Mouse (Mus musculus) hindbrain, embryonic 10.5 days (tissue): ENCODE results near the gene OR5BS1P. TPM values are rescaled to one million over a fixed set of nuclear protein-coding genes. Genes with fewer than 3 reads are reported as not detected.
A peak's percentile ranks its signal among the peaks of the same experiment; 100 is the strongest.
"Not testable (repeated sequence)": the region's sequence is repeated elsewhere in the genome, so short reads cannot be mapped to it uniquely, and the experiment has no call there.

ENCODE experiments used
- DNase-seq: peaks from one replicate; pipeline ENCODE4 v3.0.0-alpha.2; 2017; ENCODE audit warnings: low spot score
- H3K27ac ChIP-seq: fragments of 300-500 bp; sonication (generic); 2 replicates; pipeline ENCODE4 v1.5.1; 2016; ENCODE audit warnings: mild to moderate bottlenecking, moderate library complexity
- H3K27me3 ChIP-seq: fragments of 300-500 bp; sonication (generic); 2 replicates; pipeline ENCODE4 v1.6.1; 2016; ENCODE audit warnings: mild to moderate bottlenecking; ENCODE audit not compliant: poor library complexity, insufficient read depth, severe bottlenecking
- H3K36me3 ChIP-seq: fragments of 300-500 bp; sonication (generic); 2 replicates; pipeline ENCODE4 v1.6.1; 2016; ENCODE audit warnings: mild to moderate bottlenecking, moderate library complexity
- H3K4me1 ChIP-seq: fragments of 300-500 bp; sonication (generic); replicated peaks from 2 replicates; pipeline ENCODE4 v1.6.1; 2016; ENCODE audit warnings: mild to moderate bottlenecking
- H3K4me3 ChIP-seq: fragments of 300-500 bp; sonication (generic); 2 replicates; pipeline ENCODE4 v1.5.1; 2016; ENCODE audit warnings: mild to moderate bottlenecking, moderate library complexity
- H3K9me3 ChIP-seq: fragments of 300-500 bp; sonication (generic); 2 replicates; pipeline ENCODE4 v1.6.1; 2016; ENCODE audit warnings: mild to moderate bottlenecking, moderate library complexity
- WGBS: fragments of 180-500 bp; shearing (Covaris S2); methylation state at CpG from one replicate; pipeline ENCODE4 v1.1.7; 2016; 5-methylcytosine and 5-hydroxymethylcytosine counted together
- polyA plus RNA-seq: library from polyadenylated mRNA; unstranded; fragments of >200 nt; fragmentation: Nextera tagmentation; extraction: Ambion mirVana; gene quantifications from 2 replicates; pipeline ENCODE4 v1.2.1, GENCODE M21; 2016

The OR5BS1P gene
- polyA plus RNA-seq = not detected in 2 replicates

- no peaks in the 10 kb centered on the region for H3K27me3 ChIP-seq
- H3K36me3 ChIP-seq = no peaks in the 10 kb centered on the region
- 93% methylated on average over 4 of the region's 4 CpGs for WGBS
- no peaks in the 10 kb centered on the region for H3K9me3 ChIP-seq
- H3K27ac ChIP-seq = no peak within 1 kb of the TSS
- no peaks in the 10 kb centered on the region for H3K4me1 ChIP-seq
- no peak within 1 kb of the TSS for H3K4me3 ChIP-seq
- DNase-seq = no peak
Observed at GRCm38 (mm10) chr15:98469596-98469995, at the start of gene OR5BS1P. TSS of gene OR5BS1P (plus strand) at chr15:98469896.

GRCm38 (mm10) chr15:98420897-98421296, 48.8 kb upstream of the OR5BS1P start:
- 69% methylated on average over 4 of the region's 4 CpGs for WGBS
- H3K4me1 ChIP-seq = peaks cover 15% of the 10 kb centered on the region
- no peak overlapping the region for H3K4me3 ChIP-seq
- H3K27ac ChIP-seq = no peak overlapping the region
- H3K27me3 ChIP-seq = no peaks in the 10 kb centered on the region
- no peaks in the 10 kb centered on the region for H3K36me3 ChIP-seq
- DNase-seq = no peak
- no peaks in the 10 kb centered on the region for H3K9me3 ChIP-seq

GRCm38 (mm10) chr15:98424326-98424725, 45.4 kb upstream of the OR5BS1P start:
- 73% methylated on average over 14 of the region's 14 CpGs for WGBS
- H3K36me3 ChIP-seq = no peaks in the 10 kb centered on the region
- H3K27me3 ChIP-seq = no peaks in the 10 kb centered on the region
- H3K4me3 ChIP-seq = no peak overlapping the region
- no peak overlapping the region for H3K27ac ChIP-seq
- H3K9me3 ChIP-seq = no peaks in the 10 kb centered on the region
- DNase-seq = no peak
- H3K4me1 ChIP-seq = peaks cover 15% of the 10 kb centered on the region

- Histone ChIP-seq H3K4me1 (peaks cover 15% of the 10 kb centered on the region), H3K36me3 (no peaks in the 10 kb centered on the region), H3K27me3 (no peaks in the 10 kb centered on the region), H3K9me3 (no peaks in the 10 kb centered on the region), H3K4me3 (no peak overlapping the region), H3K27ac (no peak overlapping the region)
- DNase-seq = no peak
- 73% methylated on average over 6 of the region's 6 CpGs for WGBS
Observed at GRCm38 (mm10) chr15:98424753-98425152, 44.9 kb upstream of the OR5BS1P start.

GRCm38 (mm10) chr15:98425188-98425587, 44.5 kb upstream of the OR5BS1P start:
- Histone ChIP-seq H3K36me3 (no peaks in the 10 kb centered on the region), H3K27ac (no peak overlapping the region), H3K4me1 (peaks cover 15% of the 10 kb centered on the region), H3K4me3 (no peak overlapping the region), H3K9me3 (no peaks in the 10 kb centered on the region), H3K27me3 (no peaks in the 10 kb centered on the region)
- WGBS = 89% methylated on average over 7 of the region's 7 CpGs
- DNase-seq = no peak

- H3K4me1 ChIP-seq, H3K9me3 ChIP-seq, H3K4me3 ChIP-seq, H3K27me3 ChIP-seq, DNase-seq, H3K27ac ChIP-seq, H3K36me3 ChIP-seq: not testable (repeated sequence)
- 81% methylated on average over 5 of the region's 5 CpGs for WGBS
Observed at GRCm38 (mm10) chr15:98430925-98431324, 38.8 kb upstream of the OR5BS1P start, which contains the start of gene Olfr282. TSS of gene Olfr282 (plus strand) at chr15:98431225.

GRCm38 (mm10) chr15:98444561-98444960, 25.1 kb upstream of the OR5BS1P start:
- Histone ChIP-seq H3K27ac (no peak overlapping the region), H3K36me3 (no peaks in the 10 kb centered on the region), H3K4me3 (no peak overlapping the region), H3K9me3 (no peaks in the 10 kb centered on the region), H3K4me1 (no peaks in the 10 kb centered on the region), H3K27me3 (no peaks in the 10 kb centered on the region)
- DNase-seq = no peak
- 86% methylated on average over 3 of the region's 3 CpGs for WGBS

GRCm38 (mm10) chr15:98448521-98448920, 21.2 kb upstream of the OR5BS1P start:
- Histone ChIP-seq H3K27ac (no peak overlapping the region), H3K4me1 (no peaks in the 10 kb centered on the region), H3K4me3 (no peak overlapping the region), H3K9me3 (no peaks in the 10 kb centered on the region), H3K36me3 (no peaks in the 10 kb centered on the region), H3K27me3 (no peaks in the 10 kb centered on the region)
- peak; percentile 12 for DNase-seq
- 62% methylated on average over 4 of the region's 4 CpGs for WGBS

GRCm38 (mm10) chr15:98452288-98452687, 17.4 kb upstream of the OR5BS1P start, which contains the start of gene Olfr281:
TSS of gene Olfr281 (plus strand) at chr15:98452588.
- Histone ChIP-seq H3K4me3 (no peak within 1 kb of the TSS), H3K4me1 (no peaks in the 10 kb centered on the region), H3K27ac (no peak within 1 kb of the TSS), H3K27me3 (no peaks in the 10 kb centered on the region), H3K36me3 (no peaks in the 10 kb centered on the region), H3K9me3 (no peaks in the 10 kb centered on the region)
- WGBS = 90% methylated on average over 7 of the region's 7 CpGs
- DNase-seq = no peak

GRCm38 (mm10) chr15:98471539-98471938, 1.8 kb downstream of the OR5BS1P start:
- no peak overlapping the region for H3K4me3 ChIP-seq
- H3K36me3 ChIP-seq = no peaks in the 10 kb centered on the region
- no peak for DNase-seq
- H3K27me3 ChIP-seq = no peaks in the 10 kb centered on the region
- no peaks in the 10 kb centered on the region for H3K4me1 ChIP-seq
- H3K9me3 ChIP-seq = no peaks in the 10 kb centered on the region
- WGBS = 92% methylated on average over 13 of the region's 13 CpGs
- no peak overlapping the region for H3K27ac ChIP-seq

- Histone ChIP-seq H3K4me3 (no peak overlapping the region), H3K27me3 (no peaks in the 10 kb centered on the region), H3K4me1 (no peaks in the 10 kb centered on the region), H3K36me3 (no peaks in the 10 kb centered on the region), H3K9me3 (no peaks in the 10 kb centered on the region), H3K27ac (no peak overlapping the region)
- DNase-seq = no peak
- 80% methylated on average over 10 of the region's 10 CpGs for WGBS
Observed at GRCm38 (mm10) chr15:98474958-98475357, 5.3 kb downstream of the OR5BS1P start.

- no peak overlapping the region for H3K4me3 ChIP-seq
- H3K9me3 ChIP-seq = no peaks in the 10 kb centered on the region
- H3K4me1 ChIP-seq = no peaks in the 10 kb centered on the region
- no peaks in the 10 kb centered on the region for H3K36me3 ChIP-seq
- WGBS = 56% methylated on average over 10 of the region's 10 CpGs
- H3K27ac ChIP-seq = no peak overlapping the region
- DNase-seq = peak; percentile 27
- H3K27me3 ChIP-seq = no peaks in the 10 kb centered on the region
Observed at GRCm38 (mm10) chr15:98475382-98475781, 5.7 kb downstream of the OR5BS1P start.

GRCm38 (mm10) chr15:98476281-98476680, 6.6 kb downstream of the OR5BS1P start:
- H3K4me1 ChIP-seq = no peaks in the 10 kb centered on the region
- no peaks in the 10 kb centered on the region for H3K27me3 ChIP-seq
- no peak overlapping the region for H3K27ac ChIP-seq
- H3K36me3 ChIP-seq = no peaks in the 10 kb centered on the region
- H3K9me3 ChIP-seq = no peaks in the 10 kb centered on the region
- DNase-seq = no peak
- 81% methylated on average over 5 of the region's 5 CpGs for WGBS
- H3K4me3 ChIP-seq = no peak overlapping the region

- DNase-seq = no peak
- no peaks in the 10 kb centered on the region for H3K9me3 ChIP-seq
- no peaks in the 10 kb centered on the region for H3K4me1 ChIP-seq
- H3K27me3 ChIP-seq = no peaks in the 10 kb centered on the region
- no peaks in the 10 kb centered on the region for H3K36me3 ChIP-seq
- H3K4me3 ChIP-seq = no peak overlapping the region
- no peak overlapping the region for H3K27ac ChIP-seq
- 78% methylated on average over 7 of the region's 7 CpGs for WGBS
Observed at GRCm38 (mm10) chr15:98479568-98480102, 9.9 kb downstream of the OR5BS1P start.
